Mouse (Mus musculus) cerebellum, adult 11-12 months (tissue): ENCODE results near the gene Slamf6.
"Not testable (repeated sequence)": the region's sequence is repeated elsewhere in the genome, so short reads cannot be mapped to it uniquely, and the experiment has no call there.

Experiments used
- DNase-seq: peaks from one replicate; pipeline ENCODE4 v3.0.0; 2022

The Slamf6 gene

GRCm38 (mm10) chr1:171917305-171918039 is at the start of gene Slamf6:
Gene Slamf6, plus strand, starts transcription at chr1:171917515.
- no peak for DNase-seq

GRCm38 (mm10) chr1:171886989-171887388 is 30.3 kb upstream of the Slamf6 start:
- no peak for DNase-seq

- DNase-seq = not testable (repeated sequence)
Measured at GRCm38 (mm10) chr1:171895364-171895763, 22.0 kb upstream of the Slamf6 start, which contains the start of gene Gm10521. Gene Gm10521, plus strand, starts transcription at chr1:171895664.

GRCm38 (mm10) chr1:171904011-171904410 is 13.3 kb upstream of the Slamf6 start:
- DNase-seq = no peak

DNA sequence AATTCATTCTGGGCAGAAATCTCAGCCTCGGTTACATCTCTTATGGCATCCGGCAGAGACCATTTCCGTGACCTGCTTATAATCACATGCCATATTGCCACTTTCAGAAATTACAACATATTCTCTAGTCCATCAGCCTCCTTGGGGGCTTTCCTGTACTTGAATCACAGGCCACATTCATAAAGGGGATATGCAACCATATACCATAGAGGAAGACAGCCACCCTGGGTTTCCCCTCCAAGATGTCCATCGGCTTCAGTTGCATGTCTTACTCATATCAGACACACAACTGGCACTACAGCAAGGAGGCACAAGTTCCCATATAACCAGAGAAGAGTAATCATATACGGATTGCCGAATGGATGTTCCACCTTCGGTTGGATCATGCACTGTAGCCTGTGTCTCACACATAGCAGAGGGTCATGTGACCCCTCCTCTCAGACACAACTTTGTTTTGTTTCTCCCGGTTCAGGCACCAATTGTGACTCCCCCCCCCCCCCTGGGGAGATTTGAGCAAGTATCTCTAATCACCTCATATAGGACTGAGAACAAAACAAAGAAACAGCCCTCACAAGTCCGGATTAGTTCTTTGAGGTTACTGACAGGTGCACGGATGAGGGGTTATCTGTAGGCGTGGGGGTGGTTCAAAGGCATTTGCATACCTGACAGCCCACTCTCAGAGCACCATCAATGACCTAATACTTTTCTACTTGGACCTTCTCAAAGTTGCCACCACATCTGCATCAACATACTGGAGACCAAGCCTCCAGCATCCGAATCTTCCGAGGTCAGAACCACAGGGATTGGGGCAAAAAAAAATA is 1.5 kb upstream of the Slamf6 start:
- no peak for DNase-seq

- no peak for DNase-seq
Measured at GRCm38 (mm10) chr1:171918136-171918920, 1.0 kb downstream of the Slamf6 start.

DNA sequence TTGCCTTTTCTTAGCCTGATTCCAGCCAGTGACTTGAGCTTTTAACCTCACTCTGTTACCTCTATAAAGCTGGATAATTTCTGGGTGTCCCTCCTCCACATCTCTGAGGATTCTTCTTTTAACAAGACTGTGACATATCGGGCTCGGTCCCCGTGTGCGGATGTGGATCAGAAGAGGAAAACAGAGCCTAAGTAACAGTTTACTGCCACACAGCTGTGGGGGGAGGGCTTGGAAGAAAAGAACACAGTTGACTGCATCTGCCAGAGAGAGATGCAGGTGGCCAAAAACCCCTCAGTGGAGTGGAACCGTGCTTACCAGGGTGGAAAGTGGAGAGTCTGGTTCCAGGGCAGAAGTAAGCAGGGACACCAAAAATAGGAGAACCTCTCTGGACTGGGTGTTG is 1.9 kb downstream of the Slamf6 start:
- DNase-seq = no peak

DNA sequence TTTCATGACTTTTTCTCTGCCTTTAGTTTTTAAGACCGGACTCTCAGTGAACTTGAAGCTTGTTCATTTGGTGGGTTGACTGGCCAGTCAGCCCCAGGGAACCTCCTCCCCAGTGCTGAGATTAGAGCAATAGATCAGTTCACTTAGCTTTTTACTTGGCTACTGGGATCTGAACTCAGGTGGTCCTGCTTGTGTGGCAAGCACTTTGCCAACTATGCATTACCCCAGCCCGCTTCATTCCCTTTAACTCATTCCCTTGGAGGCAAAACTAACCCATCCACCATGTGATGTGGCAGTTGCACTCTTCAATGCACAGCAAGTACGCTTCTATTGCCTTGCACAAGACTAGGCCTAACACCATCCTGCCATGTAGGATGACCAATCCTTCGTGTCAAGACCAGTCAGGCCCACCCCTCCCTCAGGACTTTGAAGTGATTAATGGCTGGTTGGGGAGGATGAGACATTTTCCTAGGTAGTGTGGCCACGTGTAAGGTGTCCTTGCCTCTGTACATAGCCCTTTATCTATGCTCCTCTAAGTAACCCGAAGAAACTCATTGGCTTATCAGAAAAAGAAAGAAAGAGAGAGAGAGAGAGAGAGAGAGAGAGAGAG is 2.7 kb downstream of the Slamf6 start:
- DNase-seq = no peak

DNA sequence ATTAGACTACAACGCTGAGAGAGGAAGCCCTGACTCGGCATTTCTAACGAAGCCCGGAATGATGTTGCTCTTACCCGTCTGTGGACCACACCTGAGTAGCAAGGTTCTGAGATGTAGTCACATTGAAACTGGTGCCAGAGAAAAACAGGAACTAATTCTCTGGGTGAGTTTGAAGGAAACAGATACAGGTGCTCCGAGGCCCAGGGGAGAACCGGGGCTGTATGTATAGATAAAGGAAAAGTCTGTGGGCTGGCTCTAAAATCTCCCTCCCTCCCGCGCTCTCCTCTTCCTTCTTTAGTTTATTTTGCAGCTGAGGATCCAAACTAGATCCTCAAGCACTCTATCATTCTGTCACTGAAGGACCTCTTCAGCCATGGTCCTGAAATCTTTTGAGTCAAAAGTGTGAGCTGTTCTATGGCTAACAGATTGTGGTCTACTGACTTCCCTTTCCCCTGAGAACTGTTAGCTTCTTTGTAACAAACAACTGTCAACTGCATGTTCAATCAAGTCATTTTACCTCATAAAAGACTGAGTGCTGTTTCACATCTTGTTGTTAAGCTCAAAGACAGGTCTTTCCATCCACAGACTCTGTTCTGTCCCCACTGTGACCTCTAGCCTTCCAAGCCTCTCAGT is 3.8 kb downstream of the Slamf6 start:
- DNase-seq = no peak

DNA sequence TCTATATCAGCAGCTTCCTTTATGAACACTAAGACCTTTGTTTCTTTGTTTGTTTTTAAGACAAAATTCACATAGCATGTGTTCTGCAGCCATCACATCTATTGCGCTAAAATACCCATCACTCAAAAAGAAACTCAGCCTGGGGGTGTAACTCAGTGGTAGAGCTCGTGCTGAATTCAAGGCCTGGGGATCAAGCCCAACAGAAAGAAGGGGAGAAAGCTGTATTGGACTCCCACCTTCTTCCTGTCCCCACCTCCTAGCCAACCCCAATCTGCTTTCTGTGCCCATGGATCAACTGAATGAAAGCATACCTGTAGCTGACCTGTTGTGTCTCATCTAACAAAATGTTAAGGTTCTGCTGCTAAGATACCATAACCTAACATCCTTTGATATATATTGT is 4.3 kb downstream of the Slamf6 start:
- no peak for DNase-seq

DNA sequence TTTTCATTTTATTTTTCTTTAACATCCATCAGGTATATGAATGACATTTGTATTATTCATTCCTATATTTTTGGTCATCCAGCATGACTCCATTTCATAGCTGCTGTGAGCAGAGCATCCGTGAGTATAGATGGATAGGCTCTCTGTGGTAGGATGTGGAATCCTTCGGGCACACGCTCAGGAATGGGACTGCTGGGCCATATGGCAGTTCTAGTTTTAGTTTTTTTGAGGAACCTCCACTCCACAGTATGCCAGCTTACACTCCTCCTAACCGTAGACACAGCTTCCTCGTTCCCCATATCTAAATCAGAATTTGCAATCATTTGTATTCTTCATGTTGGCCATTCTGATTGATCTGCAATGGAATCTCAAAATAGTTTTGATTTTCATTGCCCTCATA is 5.5 kb downstream of the Slamf6 start:
- DNase-seq = no peak

- no peak for DNase-seq
Measured at GRCm38 (mm10) chr1:171924900-171925299, 7.6 kb downstream of the Slamf6 start.

GRCm38 (mm10) chr1:171933851-171934250 is 16.5 kb downstream of the Slamf6 start:
- DNase-seq = no peak

- no peak for DNase-seq
Measured at GRCm38 (mm10) chr1:171938952-171939948, 21.9 kb downstream of the Slamf6 start.

- no peak for DNase-seq
Measured at GRCm38 (mm10) chr1:171940626-171941025, 23.3 kb downstream of the Slamf6 start.

DNA sequence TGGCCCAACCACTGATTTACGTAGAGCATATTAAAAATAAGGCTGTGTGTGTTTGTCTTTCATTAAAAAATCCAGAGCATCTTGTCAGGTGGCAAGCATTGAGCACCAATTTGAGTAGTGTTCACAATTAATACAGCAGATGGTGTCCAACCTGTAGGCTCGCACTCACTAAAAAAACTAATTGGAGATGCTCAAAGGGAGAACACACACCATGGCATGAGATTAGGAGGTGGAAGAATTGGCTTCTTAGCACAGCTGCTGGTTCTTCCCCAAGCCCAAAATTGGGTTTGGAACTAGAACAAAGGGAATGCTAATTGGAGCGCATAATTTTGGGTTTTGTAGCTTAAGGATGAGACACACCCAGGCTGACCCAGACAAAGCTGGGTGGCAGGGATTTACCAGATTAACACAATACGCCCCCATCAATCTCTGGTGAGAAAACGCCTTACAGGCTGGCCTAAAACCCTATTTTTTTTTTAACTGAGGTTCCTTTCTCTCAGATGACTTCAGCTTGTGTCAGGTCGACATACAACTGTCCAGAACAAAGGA is 29.2 kb downstream of the Slamf6 start:
- no peak for DNase-seq

DNA sequence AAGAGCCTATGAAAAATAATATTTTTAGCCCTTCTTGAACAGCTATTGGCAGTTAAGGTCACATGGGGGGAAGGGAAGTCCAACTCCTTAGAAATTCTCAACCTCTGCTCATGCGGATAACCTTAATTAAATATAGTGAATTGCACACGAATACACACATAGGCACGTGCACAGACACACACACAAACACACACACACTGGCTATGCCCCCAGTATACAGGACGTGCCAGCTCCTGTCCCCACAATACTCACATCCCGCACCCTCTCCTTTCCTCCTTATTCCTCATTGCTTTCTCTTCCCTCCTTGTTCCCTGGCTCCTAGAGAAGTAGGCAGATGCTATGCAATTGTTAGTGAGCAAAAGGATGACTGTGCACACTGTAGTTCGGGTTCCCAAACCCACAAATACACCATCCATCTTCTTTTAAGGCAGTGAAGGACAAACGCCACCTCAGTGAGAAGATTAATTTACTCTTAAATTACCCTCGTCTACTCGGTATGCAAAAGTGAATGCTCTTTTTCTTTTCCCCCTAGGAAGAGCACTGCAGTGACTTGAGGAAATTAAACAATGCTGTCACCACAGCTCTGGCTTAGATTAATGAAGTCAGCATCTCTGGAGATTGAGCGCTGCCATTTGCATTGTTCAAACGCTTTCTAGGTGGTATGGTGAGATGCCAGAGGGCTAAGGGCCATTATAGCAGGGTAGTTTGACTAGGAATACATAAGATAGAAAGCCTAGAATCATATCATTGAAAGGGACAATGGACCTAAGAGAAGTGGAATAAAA is 31.0 kb downstream of the Slamf6 start:
- no peak for DNase-seq

- no peak for DNase-seq
Measured at GRCm38 (mm10) chr1:171948946-171949508, 31.7 kb downstream of the Slamf6 start.

DNA sequence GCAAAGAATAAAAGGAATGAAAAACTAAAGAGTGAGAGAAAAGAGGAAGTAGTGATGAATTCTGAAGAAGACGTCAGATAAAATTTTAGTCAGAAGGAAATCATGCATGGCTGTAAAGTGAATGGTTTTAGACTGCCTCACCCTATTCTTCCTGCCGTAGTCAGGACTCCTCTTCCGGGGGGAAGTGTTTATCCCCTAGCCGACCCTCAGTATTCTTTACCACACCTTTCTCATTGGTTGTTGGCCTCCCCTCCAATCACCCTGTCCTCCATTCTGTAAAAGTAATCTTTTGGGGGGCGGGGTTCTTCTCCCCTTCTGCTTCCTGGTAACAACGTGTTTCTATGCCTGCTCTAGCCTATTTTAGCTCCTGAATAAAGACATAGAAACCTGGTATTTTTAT is 37.8 kb downstream of the Slamf6 start:
- no peak for DNase-seq

DNA sequence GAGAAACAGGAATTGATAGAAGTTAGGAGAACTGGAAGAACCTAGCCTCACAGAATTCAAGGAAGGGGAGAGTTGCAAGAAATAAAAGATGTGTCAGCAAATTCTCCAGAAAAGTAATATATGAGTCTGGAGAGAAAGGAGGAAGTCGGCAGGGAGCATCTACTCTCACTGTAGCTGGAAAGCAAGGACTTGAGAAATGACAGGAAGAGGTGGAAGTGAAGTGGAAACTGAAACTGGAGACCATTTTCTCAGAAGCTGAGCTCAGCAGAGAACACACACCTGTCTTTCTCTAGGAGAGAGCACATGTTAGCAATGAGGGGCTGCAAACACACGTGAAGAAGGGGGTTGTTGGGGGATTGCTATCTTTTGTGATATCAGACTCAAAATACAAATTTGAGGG is 40.1 kb downstream of the Slamf6 start:
- no peak for DNase-seq
